In the genomic region with DNA sequence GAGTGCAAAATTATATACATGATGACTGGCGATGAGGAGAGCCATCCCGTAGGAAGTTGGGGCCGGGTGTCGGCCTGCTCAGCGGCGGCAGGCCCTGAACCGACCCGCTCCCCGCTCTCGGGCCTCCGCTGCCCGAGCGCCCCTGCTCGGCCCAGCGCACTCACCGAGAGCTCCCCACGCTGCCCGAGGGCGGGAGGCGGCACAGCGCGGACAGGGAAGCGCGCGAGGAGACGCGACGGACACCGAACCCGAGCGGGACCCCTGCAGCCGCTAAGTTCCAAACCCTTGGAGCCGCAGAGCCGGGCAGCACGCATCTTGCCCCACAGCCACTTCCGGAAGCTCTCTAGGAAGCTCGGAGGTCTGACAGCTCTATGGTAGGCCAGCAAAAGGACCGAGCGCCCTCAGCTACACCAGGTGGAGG, we compare ENCODE assay signal across 8 mouse cellular contexts. TPM values are rescaled to one million over a fixed set of nuclear protein-coding genes. Genes with fewer than 3 reads are reported as not detected.
A peak's percentile ranks its signal among the peaks of the same experiment; 100 is the strongest.
DNase-seq lines count a peak whose midpoint lies in the region; ATAC-seq and TF ChIP-seq lines count a peak whose summit lies in the region.

Gene Zkscan8 (minus strand): TSS at position 340 of the 421 bp plus-strand sequence.

- peak; percentile 99 for ATAC-seq in embryonic facial prominence, embryonic 14.5 days (ENCODE audit: low read depth)
- ATAC-seq in limb, embryonic 14.5 days (ENCODE audit: low FRiP score, low read depth): peak; percentile 98
- ATAC-seq in midbrain, postnatal 0 days (ENCODE audit: low FRiP score): peak; percentile 98

- peaks cover 12% of the 10 kb centered on the region for H3K36me3 ChIP-seq in embryonic facial prominence, embryonic 14.5 days (ENCODE audit: control insufficient read depth, insufficient read depth, low read length)
- peaks cover 8% of the 10 kb centered on the region; the same call in 1 of the 2 replicates for H3K36me3 ChIP-seq in limb, embryonic 14.5 days (ENCODE audit: control insufficient read depth, insufficient read depth, low read length)
- H3K36me3 ChIP-seq in midbrain, postnatal 0 days (ENCODE audit: insufficient read depth, low read length): peaks cover 5% of the 10 kb centered on the region

- H3K27me3 ChIP-seq in embryonic facial prominence, embryonic 14.5 days (replicated peaks; ENCODE audit: control insufficient read depth, insufficient read depth, low read length): no peaks in the 10 kb centered on the region
- no peaks in the 10 kb centered on the region for H3K27me3 ChIP-seq in limb, embryonic 14.5 days (ENCODE audit: control insufficient read depth, insufficient read depth, low read length)
- no peaks in the 10 kb centered on the region for H3K27me3 ChIP-seq in midbrain, postnatal 0 days (ENCODE audit: insufficient read depth, low read length)

- H3K4me3 ChIP-seq in embryonic facial prominence, embryonic 14.5 days (ENCODE audit: low read depth, low read length): peak within 1 kb of the TSS; percentile 90
- H3K4me3 ChIP-seq in limb, embryonic 14.5 days (replicated peaks; ENCODE audit: low read length): peak within 1 kb of the TSS; percentile 88
- peak within 1 kb of the TSS; percentile 89 for H3K4me3 ChIP-seq in midbrain, postnatal 0 days (ENCODE audit: low read depth, low read length)

- peak; percentile 35 for TF ChIP-seq CTCF in midbrain, postnatal 0 days (IDR thresholded peaks at IDR 0.05)

- 0 out of 2 replicates have a peak, but pooled peaks have one; percentile 63 for TF ChIP-seq POLR2A in limb, embryonic 14.5 days (IDR thresholded peaks at IDR 0.05; ENCODE audit: borderline replicate concordance, extremely low read depth, insufficient read depth, insufficient read length)

- no peaks in the 10 kb centered on the region for H3K9me3 ChIP-seq in embryonic facial prominence, embryonic 14.5 days (ENCODE audit: control insufficient read depth, low read length)
- H3K9me3 ChIP-seq in limb, embryonic 14.5 days (ENCODE audit: control insufficient read depth, low read length): no peaks in the 10 kb centered on the region
- no peaks in the 10 kb centered on the region for H3K9me3 ChIP-seq in midbrain, postnatal 0 days (ENCODE audit: low read length)

- WGBS in embryonic facial prominence, embryonic 14.5 days: 0% methylated on average over 22 of the region's 39 CpGs
- whole genome bisulfite sequencing in limb, embryonic 14.5 days: under 1% methylated on average over 38 of the region's 39 CpGs
- under 1% methylated on average over 39 of the region's 39 CpGs for WGBS in midbrain, postnatal 0 days

- peak within 1 kb of the TSS; percentile 96 for H3K27ac ChIP-seq in embryonic facial prominence, embryonic 14.5 days (replicated peaks; ENCODE audit: low read depth, low read length)
- peak within 1 kb of the TSS; percentile 97 for H3K27ac ChIP-seq in limb, embryonic 14.5 days (replicated peaks; ENCODE audit: low read depth, low read length)
- peak within 1 kb of the TSS; percentile 89 for H3K27ac ChIP-seq in midbrain, postnatal 0 days (ENCODE audit: low read depth, low read length)

- peak within 1 kb of the TSS; percentile 71 for H3K4me2 ChIP-seq in embryonic facial prominence, embryonic 14.5 days (ENCODE audit: low read depth, low read length)
- H3K4me2 ChIP-seq in limb, embryonic 14.5 days (replicated peaks; ENCODE audit: low read depth, low read length, severe bottlenecking): peak within 1 kb of the TSS; percentile 54
- H3K4me2 ChIP-seq in midbrain, postnatal 0 days (ENCODE audit: low read depth, low read length, poor library complexity, severe bottlenecking): peak within 1 kb of the TSS; percentile 67

- 0 out of 2 replicates have a peak, but pooled peaks cover 6% of the 10 kb centered on the region for H3K4me1 ChIP-seq in embryonic facial prominence, embryonic 14.5 days (ENCODE audit: control insufficient read depth, insufficient read depth, low read length)
- H3K4me1 ChIP-seq in limb, embryonic 14.5 days (ENCODE audit: control insufficient read depth, insufficient read depth, low read length): 0 out of 2 replicates have a peak, but pooled peaks cover 6% of the 10 kb centered on the region
- H3K4me1 ChIP-seq in midbrain, postnatal 0 days (ENCODE audit: insufficient read depth, low read length): no peaks in the 10 kb centered on the region

- DNase-seq in 3T3-L1 (ENCODE audit: low read depth, low spot score): peak; percentile 86
- peak; percentile 60 to 81 for DNase-seq in adrenal gland, postnatal 4 days (ENCODE audit: low spot score in 2 of 2)
- DNase-seq in embryonic facial prominence, embryonic 14.5 days (ENCODE audit: low spot score): peak; percentile 94
- DNase-seq in heart, adult 8-10 months (ENCODE audit: low spot score): peak; percentile 91
- peak; percentile 91 for DNase-seq in kidney, adult 9 months
- peak; percentile 82 for DNase-seq in limb, embryonic 14.5 days (ENCODE audit: low spot score)
- DNase-seq in midbrain, postnatal 0 days (ENCODE audit: low spot score): peak; percentile 88
- peak; percentile 67 to 77 for DNase-seq in spleen, postnatal 14 days (ENCODE audit: low spot score in 2 of 2)

- H3K9ac ChIP-seq in embryonic facial prominence, embryonic 14.5 days (ENCODE audit: low read depth, low read length): peak within 1 kb of the TSS; percentile 99
- peak within 1 kb of the TSS; percentile 99 for H3K9ac ChIP-seq in limb, embryonic 14.5 days (ENCODE audit: low read depth, low read length, severe bottlenecking)
- H3K9ac ChIP-seq in midbrain, postnatal 0 days (replicated peaks; ENCODE audit: low read length, poor library complexity, severe bottlenecking): peak within 1 kb of the TSS; percentile 98

RNA-seq across cellular contexts. Expression of gene Zkscan8, which starts in this region (rescaled TPM):
- total RNA-seq in adrenal gland, postnatal 4 days (2021): 10 to 100 TPM; 27.8 to 30.2 TPM
- polyA plus RNA-seq in embryonic facial prominence, embryonic 14.5 days (2014; fragmentation: Nextera tagmentation; extraction: Ambion mirVana): 8.5 and 9.8 TPM in 2 replicates
- 10 to 100 TPM; 10.5 to 13.0 (median 10.8) TPM for total RNA-seq in heart, adult 8-10 months (2022)
- polyA plus RNA-seq in limb, embryonic 14.5 days (2012; rRNA removed): 12.9 and 16.2 TPM in 2 replicates
- polyA plus RNA-seq in limb, embryonic 14.5 days (2014; fragmentation: Nextera tagmentation; extraction: Ambion mirVana): 8.8 and 10.0 TPM in 2 replicates
- total RNA-seq in midbrain, postnatal 0 days (2014; rRNA removed): 6.9 and 10.6 TPM in 2 replicates
- 1.4 and 1.9 TPM in 2 replicates for polyA plus RNA-seq in midbrain, postnatal 0 days (2015; fragmentation: Nextera tagmentation; extraction: Ambion mirVana)

Comparison
In these comparisons a context has a peak if more than half of its experiments do, and no peak if none do; other contexts are left out.
1. Peak in every context shown above with its lines: DNase-seq, ATAC-seq, H3K4me3 ChIP-seq and H3K27ac ChIP-seq.